Mouse (Mus musculus) liver, embryonic 16.5 days (tissue): ENCODE measurements around the gene Calml3. TPM values are rescaled to one million over a fixed set of nuclear protein-coding genes. Genes with fewer than 3 reads are reported as not detected.

Experiments
- ATAC-seq: fragments of 200-750 bp; cut with Nextera tagmentation; 2 replicates; pipeline ENCODE4 v1.8.0; 2017; ENCODE audit warnings: low read depth, mild to moderate bottlenecking, moderate number of reproducible peaks, moderate library complexity
- H3K27ac ChIP-seq: fragments of 300-500 bp; sonication (generic); 2 replicates; pipeline ENCODE4 v1.5.1; 2014; ENCODE audit warnings: mild to moderate bottlenecking, low read length
- H3K27me3 ChIP-seq: fragments of 300-500 bp; sonication (generic); 2 replicates; pipeline ENCODE4 v1.6.1; 2014; ENCODE audit warnings: low read depth, low read length, mixed read lengths; ENCODE audit not compliant: control insufficient read depth, insufficient read depth
- H3K36me3 ChIP-seq: fragments of 300-500 bp; sonication (generic); 2 replicates; pipeline ENCODE4 v1.6.1; 2014; ENCODE audit warnings: mild to moderate bottlenecking; ENCODE audit not compliant: control insufficient read depth, insufficient read depth
- H3K4me1 ChIP-seq: fragments of 300-500 bp; sonication (generic); 2 replicates; pipeline ENCODE4 v1.6.1; 2014; ENCODE audit warnings: low read depth, low read length, mixed read lengths; ENCODE audit not compliant: control insufficient read depth
- H3K4me2 ChIP-seq: fragments of 300-500 bp; sonication (generic); 2 replicates; pipeline ENCODE4 v1.6.1; 2014; ENCODE audit warnings: low read depth, low read length, mixed read lengths
- H3K4me3 ChIP-seq: fragments of 300-500 bp; sonication (generic); 2 replicates; pipeline ENCODE4 v1.5.1; 2014; ENCODE audit warnings: low read depth, mild to moderate bottlenecking, low read length
- H3K9ac ChIP-seq: fragments of 300-500 bp; sonication (generic); 2 replicates; pipeline ENCODE4 v1.6.1; 2014; ENCODE audit warnings: low read depth, low read length
- H3K9me3 ChIP-seq: fragments of 300-500 bp; sonication (generic); replicated peaks from 2 replicates; pipeline ENCODE4 v1.6.1; 2016; ENCODE audit warnings: low read length; ENCODE audit not compliant: control insufficient read depth
- WGBS: fragments of 180-500 bp; shearing (Covaris S2); extraction: QIAGEN DNeasy Blood & Tissue Kit; methylation state at CpG from one replicate; pipeline ENCODE4 v1.1.7; 2014; ENCODE audit not compliant: insufficient replicate concordance; 5-methylcytosine and 5-hydroxymethylcytosine counted together
- polyA plus RNA-seq: library from polyadenylated mRNA; unstranded; fragments of >200 nt; fragmentation: Nextera tagmentation; extraction: Ambion mirVana; gene quantifications from 2 replicates; pipeline ENCODE4 v1.2.1, GENCODE M21; 2015

Calml3 gene
- polyA plus RNA-seq, 1 experiment from 2014 or later: not detected

DNA sequence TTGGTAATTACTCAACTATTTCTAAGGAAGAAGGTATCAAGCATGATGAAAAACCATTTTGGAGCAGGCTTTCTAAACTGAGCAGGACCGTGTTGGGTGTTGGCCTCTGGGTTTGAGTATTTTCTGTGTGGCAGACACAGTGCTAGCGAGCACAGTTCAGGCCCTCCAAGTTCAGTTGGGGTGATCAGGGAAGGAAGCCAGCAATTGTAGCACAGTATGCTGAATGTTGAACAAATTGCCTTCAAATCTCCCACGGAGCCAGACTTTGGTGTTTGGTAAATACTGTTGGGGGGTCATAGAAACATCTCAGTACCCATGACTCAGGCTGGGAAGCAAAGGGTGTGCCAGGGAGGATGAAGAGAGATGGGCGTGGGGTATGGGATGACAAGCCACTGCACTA lies 43.0 kb downstream of the Calml3 start:
- no peak for ATAC-seq
- Histone ChIP-seq H3K4me2 (no peak overlapping the region), H3K36me3 (no peaks in the 10 kb centered on the region), H3K27me3 (no peaks in the 10 kb centered on the region), H3K4me3 (no peak overlapping the region), H3K9me3 (no peaks in the 10 kb centered on the region), H3K4me1 (no peaks in the 10 kb centered on the region), H3K27ac (no peak overlapping the region), H3K9ac (no peak overlapping the region)
- 53% methylated on average over 4 of the region's 4 CpGs for WGBS

DNA sequence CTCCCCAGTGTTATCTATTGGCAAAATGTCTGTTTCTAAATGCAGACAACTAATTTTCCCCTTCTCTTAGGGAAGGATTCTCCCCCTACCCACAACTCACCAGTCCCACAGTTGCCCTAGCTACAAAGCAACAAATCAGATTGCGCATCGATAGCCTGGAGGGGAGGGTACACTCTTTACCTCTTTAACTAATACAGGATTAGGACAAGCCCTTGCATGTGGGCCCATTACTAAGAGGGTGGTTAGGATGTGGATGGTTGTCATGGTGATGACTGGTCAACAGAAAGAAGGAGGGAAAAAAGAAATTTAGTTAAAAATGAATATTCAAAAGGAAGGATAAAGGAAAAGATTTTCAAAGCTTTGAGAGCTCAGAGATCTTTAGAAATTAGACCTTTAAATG lies 45.8 kb downstream of the Calml3 start:
- H3K9ac ChIP-seq: no peak overlapping the region
- no peak overlapping the region for H3K4me3 ChIP-seq
- no peak overlapping the region for H3K27ac ChIP-seq
- 84% methylated on average over 2 of the region's 2 CpGs for WGBS
- no peaks in the 10 kb centered on the region for H3K27me3 ChIP-seq
- no peaks in the 10 kb centered on the region for H3K36me3 ChIP-seq
- no peak overlapping the region for H3K4me2 ChIP-seq
- H3K9me3 ChIP-seq: no peaks in the 10 kb centered on the region
- H3K4me1 ChIP-seq: no peaks in the 10 kb centered on the region
- no peak for ATAC-seq

DNA sequence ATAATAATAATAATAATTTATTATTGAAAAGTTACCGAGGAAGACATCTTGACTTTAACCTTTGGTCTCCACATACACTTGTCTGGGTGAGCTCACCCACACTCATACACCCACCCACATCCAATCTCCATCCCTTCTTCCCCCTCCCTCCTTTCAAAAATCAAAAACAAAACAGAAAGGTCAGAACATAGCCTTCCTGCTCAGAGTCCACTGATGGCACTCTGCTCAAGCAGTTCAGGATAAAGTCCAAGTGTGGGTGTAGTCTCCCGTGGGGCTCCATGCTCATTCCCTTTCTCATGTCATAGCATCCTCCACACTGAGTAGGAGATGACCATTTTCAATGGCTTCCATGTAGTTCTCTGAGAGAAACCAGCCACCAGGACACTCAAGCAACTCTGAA lies 50.8 kb downstream of the Calml3 start:
- H3K27me3 ChIP-seq: no peaks in the 10 kb centered on the region
- ATAC-seq: no peak
- H3K4me3 ChIP-seq: no peak overlapping the region
- H3K4me1 ChIP-seq: no peaks in the 10 kb centered on the region
- 63% methylated on average over 2 of the region's 2 CpGs for WGBS
- no peaks in the 10 kb centered on the region for H3K36me3 ChIP-seq
- no peak overlapping the region for H3K4me2 ChIP-seq
- H3K9ac ChIP-seq: no peak overlapping the region
- no peaks in the 10 kb centered on the region for H3K9me3 ChIP-seq
- no peak overlapping the region for H3K27ac ChIP-seq

Other genes with a start within 250 kb of the Calml3 start
- gene Fam208b, start 193.2 kb downstream of the Calml3 start, polyA plus RNA-seq: 2.9 and 3.2 TPM in 2 replicates
- 3.8 and 5.3 TPM in 2 replicates for gene Asb13, start 170.3 kb downstream of the Calml3 start, polyA plus RNA-seq
- gene Calm4, start 33.4 kb upstream of the Calml3 start, polyA plus RNA-seq: not detected in 2 replicates
- not detected in 2 replicates for gene Calm5, start 49.9 kb upstream of the Calml3 start, polyA plus RNA-seq
- 57.6 and 59.3 TPM in 2 replicates for gene Net1, start 113.9 kb upstream of the Calml3 start, polyA plus RNA-seq
- gene Tubal3, start 114.0 kb upstream of the Calml3 start, polyA plus RNA-seq: 0.30 TPM in 1 of 2 replicates, not detected in the other
- gene Ucn3, start 141.0 kb upstream of the Calml3 start, polyA plus RNA-seq: not detected in 2 replicates
- 12.4 and 16.4 TPM in 2 replicates for gene Akr1c14, start 244.7 kb upstream of the Calml3 start, polyA plus RNA-seq